Mouse (Mus musculus) liver, embryonic 15.5 days (tissue): ENCODE data around the gene Mtrf1. TPM values are rescaled to one million over a fixed set of nuclear protein-coding genes. Genes with fewer than 3 reads are reported as not detected.
A peak's percentile ranks its signal among the peaks of the same experiment; 100 is the strongest.
"Not testable (repeated sequence)": the region's sequence is repeated elsewhere in the genome, so short reads cannot be mapped to it uniquely, and the experiment has no call there.

ENCODE experiments used
- ATAC-seq: fragments of 200-750 bp; cut with Nextera tagmentation; 2 replicates; pipeline ENCODE4 v1.8.0; 2017; ENCODE audit warnings: moderate number of reproducible peaks, mild to moderate bottlenecking, moderate library complexity; ENCODE audit not compliant: insufficient read depth
- H3K27ac ChIP-seq: fragments of 300-500 bp; sonication (generic); replicated peaks from 2 replicates; pipeline ENCODE4 v1.5.1; 2015; ENCODE audit warnings: mild to moderate bottlenecking, inconsistent platforms
- H3K27me3 ChIP-seq: fragments of 300-500 bp; sonication (generic); 2 replicates; pipeline ENCODE4 v1.6.1; 2015; ENCODE audit warnings: mild to moderate bottlenecking, inconsistent platforms
- H3K36me3 ChIP-seq: fragments of 300-500 bp; sonication (generic); replicated peaks from 2 replicates; pipeline ENCODE4 v1.6.1; 2015; ENCODE audit warnings: moderate library complexity, mild to moderate bottlenecking, inconsistent platforms
- H3K4me1 ChIP-seq: fragments of 300-500 bp; sonication (generic); replicated peaks from 2 replicates; pipeline ENCODE4 v1.6.1; 2015; ENCODE audit warnings: inconsistent platforms
- H3K4me2 ChIP-seq: fragments of 300-500 bp; sonication (generic); 2 replicates; pipeline ENCODE4 v1.6.1; 2015; ENCODE audit warnings: moderate library complexity, mild to moderate bottlenecking, inconsistent platforms
- H3K4me3 ChIP-seq: fragments of 300-500 bp; sonication (generic); replicated peaks from 2 replicates; pipeline ENCODE4 v1.5.1; 2015; ENCODE audit warnings: mild to moderate bottlenecking, inconsistent platforms
- H3K9ac ChIP-seq: fragments of 300-500 bp; sonication (generic); 2 replicates; pipeline ENCODE4 v1.6.1; 2015; ENCODE audit warnings: moderate library complexity, mild to moderate bottlenecking, inconsistent platforms
- H3K9me3 ChIP-seq: fragments of 300-500 bp; sonication (generic); replicated peaks from 2 replicates; pipeline ENCODE4 v1.6.1; 2016; ENCODE audit warnings: inconsistent platforms
- WGBS: fragments of 180-500 bp; shearing (Covaris S2); methylation state at CpG from one replicate; pipeline ENCODE4 v1.1.7; 2015; ENCODE audit warnings: mixed read lengths; ENCODE audit not compliant: insufficient replicate concordance; 5-methylcytosine and 5-hydroxymethylcytosine counted together
- polyA plus RNA-seq: library from polyadenylated mRNA; unstranded; fragments of >200 nt; fragmentation: Nextera tagmentation; extraction: Ambion mirVana; gene quantifications from 2 replicates; pipeline ENCODE4 v1.2.1, GENCODE M21; 2015

Mtrf1 gene
- polyA plus RNA-seq, 1 experiment from 2014 or later: 4.4 TPM

DNA sequence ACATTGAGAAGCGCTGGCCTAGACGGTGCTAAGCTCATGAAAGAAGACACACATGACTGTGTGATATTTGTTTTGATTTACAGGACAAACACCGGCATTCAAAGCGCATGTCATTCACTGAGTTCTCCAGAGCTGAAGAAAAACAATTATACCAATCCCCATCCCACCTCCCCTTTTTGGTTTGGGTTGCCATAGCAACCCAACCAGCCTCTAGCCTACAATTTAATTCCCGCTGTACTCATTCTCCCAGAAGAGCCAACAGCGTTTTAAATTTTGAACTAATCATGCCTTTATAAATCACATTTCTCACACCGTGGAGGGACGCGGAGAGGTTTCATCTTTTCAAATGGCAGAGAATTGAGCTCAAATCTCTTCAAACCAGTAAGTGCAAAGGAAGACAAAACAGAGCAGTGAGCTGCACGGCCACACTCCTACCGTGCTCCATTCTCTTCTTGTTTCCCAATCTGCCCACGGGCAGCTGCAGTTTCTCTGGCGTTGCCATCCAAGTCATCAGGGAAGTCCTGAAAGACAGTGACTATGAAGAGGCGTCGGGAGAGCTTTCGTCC lies 47.6 kb downstream of the Mtrf1 start:
- H3K27ac ChIP-seq: no peak overlapping the region
- no peaks in the 10 kb centered on the region for H3K9me3 ChIP-seq
- no peak for ATAC-seq
- 68% methylated on average over 16 of the region's 16 CpGs for WGBS
- no peaks in the 10 kb centered on the region for H3K27me3 ChIP-seq
- no peak overlapping the region for H3K4me2 ChIP-seq
- peaks cover 9% of the 10 kb centered on the region for H3K4me1 ChIP-seq
- no peaks in the 10 kb centered on the region for H3K36me3 ChIP-seq
- H3K9ac ChIP-seq: no peak overlapping the region
- H3K4me3 ChIP-seq: no peak overlapping the region

DNA sequence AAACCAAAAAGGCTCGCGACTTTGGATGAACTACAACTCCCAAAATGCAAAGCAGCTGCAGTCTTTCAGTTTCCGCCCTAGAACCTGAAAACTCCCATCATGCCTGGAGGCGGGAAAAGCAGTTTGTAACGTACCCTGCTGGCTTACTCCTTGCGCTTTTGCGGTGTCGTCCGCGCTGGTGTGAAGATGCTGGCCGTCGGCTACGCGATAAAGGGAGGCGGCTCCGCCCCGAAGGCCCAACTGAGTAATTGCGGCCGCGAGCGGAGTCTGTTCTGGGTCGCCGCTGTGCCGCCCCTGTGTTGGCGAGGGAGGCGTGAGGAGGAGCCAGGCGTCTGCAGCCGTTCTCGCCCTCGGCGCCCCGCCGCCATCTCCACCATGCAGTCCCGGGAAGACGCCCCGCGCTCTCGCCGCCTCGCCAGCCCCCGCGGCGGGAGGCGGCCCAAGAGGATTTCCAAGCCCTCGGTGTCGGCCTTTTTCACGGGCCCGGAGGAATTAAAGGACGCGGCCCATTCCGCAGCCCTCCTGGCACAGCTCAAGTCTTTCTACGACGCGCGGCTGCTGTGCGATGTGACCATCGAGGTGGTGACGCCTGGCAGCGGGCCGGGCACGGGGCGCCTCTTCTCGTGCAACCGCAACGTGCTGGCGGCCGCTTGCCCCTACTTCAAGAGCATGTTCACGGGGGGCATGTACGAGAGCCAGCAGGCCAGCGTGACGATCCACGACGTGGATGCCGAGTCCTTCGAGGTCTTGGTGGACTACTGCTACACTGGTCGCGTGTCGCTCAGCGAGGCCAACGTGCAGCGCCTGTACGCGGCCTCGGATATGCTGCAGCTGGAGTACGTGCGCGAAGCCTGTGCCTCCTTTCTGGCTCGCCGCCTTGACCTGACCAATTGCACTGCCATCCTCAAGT lies 54.4 kb downstream of the Mtrf1 start, which contains the start of gene Kbtbd6:
TSS of gene Kbtbd6 (plus strand) at position 155 of the 910 bp plus-strand sequence.
- peak; percentile 93 for ATAC-seq
- not testable (repeated sequence) for H3K9me3 ChIP-seq
- WGBS: 18% methylated on average over 44 of the region's 89 CpGs

DNA sequence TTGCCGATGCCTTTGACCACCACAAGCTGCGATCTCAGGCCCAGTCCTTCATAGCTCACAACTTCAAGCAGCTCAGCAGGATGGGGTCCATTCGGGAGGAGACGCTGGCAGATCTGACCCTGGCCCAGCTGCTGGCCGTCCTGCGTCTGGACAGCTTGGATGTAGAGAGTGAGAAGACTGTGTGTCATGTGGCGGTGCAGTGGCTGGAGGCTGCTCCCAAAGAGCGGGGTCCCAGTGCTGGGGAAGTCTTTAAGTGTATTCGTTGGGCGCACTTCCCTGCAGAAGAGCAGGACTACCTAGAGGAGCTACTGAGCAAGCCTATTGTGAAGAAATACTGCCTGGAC lies 55.0 kb downstream of the Mtrf1 start:
- H3K4me2 ChIP-seq: peak overlapping the region; percentile 57
- not testable (repeated sequence) for H3K27ac ChIP-seq, H3K9ac ChIP-seq, H3K36me3 ChIP-seq, H3K27me3 ChIP-seq, H3K9me3 ChIP-seq, ATAC-seq
- H3K4me3 ChIP-seq: peak overlapping the region; percentile 35
- H3K4me1 ChIP-seq: peaks cover 20% of the 10 kb centered on the region
- 91% methylated on average over 8 of the region's 10 CpGs for WGBS

More for the DNA sequence above, 54.4 kb downstream of the Mtrf1 start, which contains the start of gene Kbtbd6:
- H3K36me3 ChIP-seq, H3K27me3 ChIP-seq: not testable (repeated sequence)
- Histone ChIP-seq H3K4me2 (peak within 1 kb of the TSS; percentile 82), H3K4me1 (peaks cover 20% of the 10 kb centered on the region), H3K9ac (peak within 1 kb of the TSS; percentile 67), H3K27ac (peak within 1 kb of the TSS; percentile 94), H3K4me3 (peak within 1 kb of the TSS; percentile 69)

- ATAC-seq: no peak
- Histone ChIP-seq H3K4me2 (no peak overlapping the region), H3K9me3 (no peaks in the 10 kb centered on the region), H3K36me3 (peaks cover 49% of the 10 kb centered on the region), H3K9ac (no peak overlapping the region), H3K4me3 (no peak overlapping the region), H3K27me3 (no peaks in the 10 kb centered on the region), H3K4me1 (0 out of 2 replicates have a peak, but pooled peaks cover 10% of the 10 kb centered on the region), H3K27ac (no peak overlapping the region)
- WGBS: 75% methylated on average over 1 of the region's 1 CpGs
These were observed 62.8 kb downstream of the Mtrf1 start for GRCm38 (mm10) chr14:79460401-79460800.

- H3K9ac ChIP-seq: no peak overlapping the region
- 88% methylated on average over 4 of the region's 4 CpGs for WGBS
- no peaks in the 10 kb centered on the region for H3K27me3 ChIP-seq
- H3K9me3 ChIP-seq: no peaks in the 10 kb centered on the region
- no peak for ATAC-seq
- H3K4me3 ChIP-seq: no peak overlapping the region
- H3K27ac ChIP-seq: no peak overlapping the region
- H3K4me2 ChIP-seq: no peak overlapping the region
- H3K4me1 ChIP-seq: 0 out of 2 replicates have a peak, but pooled peaks cover 9% of the 10 kb centered on the region
- peaks cover 55% of the 10 kb centered on the region for H3K36me3 ChIP-seq
These were observed 63.4 kb downstream of the Mtrf1 start for GRCm38 (mm10) chr14:79460988-79461387.

GRCm38 (mm10) chr14:79465623-79466022 lies 68.1 kb downstream of the Mtrf1 start:
- Histone ChIP-seq H3K9ac (no peak overlapping the region), H3K27ac (no peak overlapping the region), H3K36me3 (peaks cover 76% of the 10 kb centered on the region), H3K4me1 (no peaks in the 10 kb centered on the region), H3K27me3 (no peaks in the 10 kb centered on the region), H3K4me3 (no peak overlapping the region), H3K4me2 (no peak overlapping the region), H3K9me3 (no peaks in the 10 kb centered on the region)
- no peak for ATAC-seq
- WGBS: 75% methylated on average over 1 of the region's 1 CpGs

- Histone ChIP-seq H3K9ac (no peak overlapping the region), H3K4me3 (no peak overlapping the region), H3K36me3 (peaks cover 79% of the 10 kb centered on the region), H3K4me1 (no peaks in the 10 kb centered on the region), H3K4me2 (no peak overlapping the region), H3K27me3 (no peaks in the 10 kb centered on the region), H3K27ac (no peak overlapping the region), H3K9me3 (no peaks in the 10 kb centered on the region)
- 18% methylated on average over 3 of the region's 3 CpGs for WGBS
- no peak for ATAC-seq
These were observed 70.0 kb downstream of the Mtrf1 start for GRCm38 (mm10) chr14:79467621-79468020.

Other genes starting within 250 kb of the Mtrf1 start
- gene Zfp957, start 150.4 kb upstream of the Mtrf1 start, polyA plus RNA-seq: not detected in 2 replicates
- gene Rgcc, start 96.1 kb upstream of the Mtrf1 start, polyA plus RNA-seq: 291 and 294 TPM in 2 replicates
- gene Naa16, start 7.0 kb upstream of the Mtrf1 start, polyA plus RNA-seq: 24.4 and 26.5 TPM in 2 replicates
- 3.3 and 4.0 TPM in 2 replicates for gene Kbtbd7, start 28.7 kb downstream of the Mtrf1 start, polyA plus RNA-seq
- 3.8 and 4.0 TPM in 2 replicates for gene Kbtbd6, start 54.1 kb downstream of the Mtrf1 start, polyA plus RNA-seq
- 10.7 and 10.9 TPM in 2 replicates for gene Elf1, start 83.4 kb downstream of the Mtrf1 start, polyA plus RNA-seq
- 11.2 and 13.5 TPM in 2 replicates for gene Wbp4, start 83.7 kb downstream of the Mtrf1 start, polyA plus RNA-seq
- 31.6 and 34.0 TPM in 2 replicates for gene Sugt1, start 189.9 kb downstream of the Mtrf1 start, polyA plus RNA-seq